Comparison of ENCODE assay signal across 7 mouse cellular contexts in the genomic region with DNA sequence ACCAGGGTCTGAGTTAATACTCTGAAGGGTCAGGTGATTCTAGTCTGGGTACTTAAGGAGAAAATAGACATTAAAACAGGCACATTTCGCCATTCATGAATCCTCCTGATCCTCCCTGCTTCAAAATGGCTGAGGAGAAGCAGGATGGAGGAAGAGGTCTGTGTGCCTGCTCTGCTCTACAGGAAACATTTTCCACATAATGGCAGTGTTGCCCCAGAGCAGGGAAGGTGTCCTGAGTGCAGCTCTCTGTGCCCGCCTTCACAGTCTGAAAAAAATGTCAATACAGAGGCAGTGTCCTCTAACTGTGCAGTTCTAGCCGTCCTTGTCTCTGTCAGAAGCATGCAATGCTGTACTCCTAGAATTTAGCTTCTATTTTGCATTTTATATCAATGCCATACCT.
A peak's percentile ranks its signal among the peaks of the same experiment; 100 is the strongest.
DNase-seq lines count a peak whose midpoint lies in the region; ATAC-seq and TF ChIP-seq lines count a peak whose summit lies in the region.
"Not testable (repeated sequence)": the region's sequence is repeated elsewhere in the genome, so short reads cannot be mapped to it uniquely, and the experiment has no call there.

No protein-coding gene starts in this region.

- not testable (repeated sequence) for H3K27me3 ChIP-seq in forebrain, embryonic 12.5 days; heart, embryonic 12.5 days (replicated peaks); hindbrain, embryonic 14.5 days (ENCODE audit: control insufficient read depth, insufficient read depth, low read length); kidney, postnatal 0 days (ENCODE audit: insufficient read depth, low read length); liver, embryonic 14.5 days (ENCODE audit: control insufficient read depth, insufficient read depth, low read length); megakaryocyte, embryonic 14.5 days (replicated peaks); neural tube, embryonic 15.5 days (replicated peaks)

- H3K27ac ChIP-seq in forebrain, embryonic 12.5 days; heart, embryonic 12.5 days (ENCODE audit: poor library complexity, severe bottlenecking); kidney, postnatal 0 days; liver, embryonic 14.5 days: not testable (repeated sequence)
- H3K27ac ChIP-seq in hindbrain, embryonic 14.5 days: peak overlapping the region; percentile 66
- H3K27ac ChIP-seq in neural tube, embryonic 15.5 days (replicated peaks): peak overlapping the region; percentile 61; the same call in 1 of the 2 replicates

- WGBS in forebrain, embryonic 12.5 days: 75% methylated on average over 3 of the region's 3 CpGs
- 79% methylated on average over 3 of the region's 3 CpGs for WGBS in heart, embryonic 12.5 days
- 76% methylated on average over 3 of the region's 3 CpGs for WGBS in hindbrain, embryonic 14.5 days
- 67% methylated on average over 3 of the region's 3 CpGs for WGBS in kidney, postnatal 0 days
- 67% methylated on average over 3 of the region's 3 CpGs for WGBS in liver, embryonic 14.5 days (ENCODE audit: insufficient replicate concordance)
- 72% methylated on average over 3 of the region's 3 CpGs for WGBS in neural tube, embryonic 15.5 days

- not testable (repeated sequence) for DNase-seq in hindbrain, embryonic 14.5 days (ENCODE audit: low spot score); kidney, postnatal 0 days (ENCODE audit: low spot score); liver, embryonic 14.5 days (ENCODE audit: low read depth in 3 of 3, low spot score in 3 of 3)

- not testable (repeated sequence) for TF ChIP-seq CTCF in kidney, postnatal 0 days (IDR thresholded peaks at IDR 0.05; ENCODE audit: low read depth); liver, embryonic 14.5 days (IDR thresholded peaks at IDR 0.05; ENCODE audit: low read depth)

- ATAC-seq in forebrain, embryonic 12.5 days (ENCODE audit: low FRiP score); heart, embryonic 12.5 days (ENCODE audit: insufficient number of reproducible peaks, low FRiP score); hindbrain, embryonic 14.5 days (ENCODE audit: low FRiP score); kidney, postnatal 0 days (replicated peaks; ENCODE audit: low FRiP score, low read depth); liver, embryonic 14.5 days (ENCODE audit: insufficient read depth); neural tube, embryonic 15.5 days (ENCODE audit: low FRiP score): not testable (repeated sequence)

- H3K9ac ChIP-seq in forebrain, embryonic 12.5 days; heart, embryonic 12.5 days; hindbrain, embryonic 14.5 days; kidney, postnatal 0 days (ENCODE audit: low read depth, low read length); liver, embryonic 14.5 days (replicated peaks); neural tube, embryonic 15.5 days (replicated peaks): not testable (repeated sequence)

- H3K9me3 ChIP-seq in forebrain, embryonic 12.5 days; heart, embryonic 12.5 days (replicated peaks); hindbrain, embryonic 14.5 days (ENCODE audit: control insufficient read depth, low read length); kidney, postnatal 0 days (replicated peaks; ENCODE audit: low read length); liver, embryonic 14.5 days (ENCODE audit: control insufficient read depth, low read length); megakaryocyte, embryonic 14.5 days; neural tube, embryonic 15.5 days (replicated peaks): not testable (repeated sequence)

- H3K4me1 ChIP-seq in forebrain, embryonic 12.5 days; heart, embryonic 12.5 days (replicated peaks); hindbrain, embryonic 14.5 days (replicated peaks; ENCODE audit: control insufficient read depth, insufficient read depth, low read length); kidney, postnatal 0 days (replicated peaks; ENCODE audit: insufficient read depth, low read length); liver, embryonic 14.5 days (replicated peaks; ENCODE audit: control insufficient read depth in 2 of 2, insufficient read depth in 2 of 2, low read length in 1 of 2); neural tube, embryonic 15.5 days: not testable (repeated sequence)
- peaks cover 68% of the 10 kb centered on the region for H3K4me1 ChIP-seq in megakaryocyte, embryonic 14.5 days

- not testable (repeated sequence) for TF ChIP-seq EP300 in liver, embryonic 14.5 days (IDR thresholded peaks at IDR 0.05; ENCODE audit: low read depth)

- H3K4me2 ChIP-seq in forebrain, embryonic 12.5 days: peak overlapping the region; percentile 15; the same call in 1 of the 2 replicates
- H3K4me2 ChIP-seq in heart, embryonic 12.5 days: 0 out of 2 replicates have a peak overlapping the region, but pooled peaks have one; percentile 32
- peak overlapping the region; percentile 32 for H3K4me2 ChIP-seq in hindbrain, embryonic 14.5 days (replicated peaks)
- H3K4me2 ChIP-seq in kidney, postnatal 0 days (ENCODE audit: low read length): peak overlapping the region; percentile 27; the same call in 1 of the 2 replicates
- peak overlapping the region; percentile 39; the same call in 1 of the 2 replicates for H3K4me2 ChIP-seq in liver, embryonic 14.5 days (ENCODE audit: low read depth)
- H3K4me2 ChIP-seq in neural tube, embryonic 15.5 days: peak overlapping the region; percentile 41

- peaks cover 20% of the 10 kb centered on the region for H3K36me3 ChIP-seq in forebrain, embryonic 12.5 days (replicated peaks)
- H3K36me3 ChIP-seq in heart, embryonic 12.5 days: peaks cover 45% of the 10 kb centered on the region
- peaks cover 19% of the 10 kb centered on the region; the same call in 1 of the 2 replicates for H3K36me3 ChIP-seq in hindbrain, embryonic 14.5 days (replicated peaks; ENCODE audit: control insufficient read depth, insufficient read depth)
- H3K36me3 ChIP-seq in kidney, postnatal 0 days (ENCODE audit: insufficient read depth, low read length); liver, embryonic 14.5 days (replicated peaks; ENCODE audit: control insufficient read depth, insufficient read depth, low read depth); neural tube, embryonic 15.5 days: not testable (repeated sequence)
- H3K36me3 ChIP-seq in megakaryocyte, embryonic 14.5 days (replicated peaks; ENCODE audit: low read length): peaks cover 35% of the 10 kb centered on the region

- H3K4me3 ChIP-seq in forebrain, embryonic 12.5 days (replicated peaks); hindbrain, embryonic 14.5 days (replicated peaks; ENCODE audit: low read length); neural tube, embryonic 15.5 days (replicated peaks): not testable (repeated sequence)
- H3K4me3 ChIP-seq in heart, embryonic 12.5 days: peak overlapping the region; percentile 18; the same call in 1 of the 2 replicates
- H3K4me3 ChIP-seq in kidney, postnatal 0 days (replicated peaks; ENCODE audit: low read depth, low read length): 0 out of 2 replicates have a peak overlapping the region, but pooled peaks have one; percentile 9
- peak overlapping the region in 1 of 2 experiments; percentile 18; a peak in 1 of 4 replicates for H3K4me3 ChIP-seq in liver, embryonic 14.5 days (ENCODE audit: insufficient read depth in 1 of 2, low read depth in 2 of 2, low read length in 2 of 2)
- H3K4me3 ChIP-seq in megakaryocyte, embryonic 14.5 days (replicated peaks): peak overlapping the region; percentile 88
